Mouse (Mus musculus): ENCODE data around the gene B130006D01Rik.

The B130006D01Rik gene

GRCm38 (mm10) chr11:95771665-95772064, 48.3 kb downstream of the B130006D01Rik start:
- DNase-seq (ENCODE audit: low spot score), result no peak

GRCm38 (mm10) chr11:95773264-95773663, 49.9 kb downstream of the B130006D01Rik start:
- no peak for DNase-seq (ENCODE audit: low spot score)
